Mouse (Mus musculus) forebrain, embryonic 13.5 days (tissue): ENCODE measurements at regions not wholly inside any gene's neighbourhood (a gene's known extent, or its start where the extent isn't known, plus 50 kb on each side); places are given as distances from the start of the nearest gene placed in this dataset.

Experiments used
- ATAC-seq: fragments of 200-750 bp; cut with Nextera tagmentation; 2 replicates; pipeline ENCODE4 v1.8.0; 2017
- H3K27ac ChIP-seq: fragments of 300-500 bp; sonication (generic); 2 replicates; pipeline ENCODE4 v1.5.1; 2015; ENCODE audit warnings: inconsistent platforms, mild to moderate bottlenecking, moderate library complexity
- H3K27me3 ChIP-seq: fragments of 300-500 bp; sonication (generic); 2 replicates; pipeline ENCODE4 v1.6.1; 2015; ENCODE audit warnings: mild to moderate bottlenecking, inconsistent platforms
- H3K36me3 ChIP-seq: fragments of 300-500 bp; sonication (generic); 2 replicates; pipeline ENCODE4 v1.6.1; 2015; ENCODE audit warnings: mild to moderate bottlenecking, inconsistent platforms; ENCODE audit not compliant: poor library complexity, severe bottlenecking
- H3K4me1 ChIP-seq: fragments of 300-500 bp; sonication (generic); 2 replicates; pipeline ENCODE4 v1.6.1; 2015; ENCODE audit warnings: inconsistent platforms
- H3K4me2 ChIP-seq: fragments of 300-500 bp; sonication (generic); 2 replicates; pipeline ENCODE4 v1.6.1; 2015; ENCODE audit warnings: inconsistent platforms, mild to moderate bottlenecking, moderate library complexity
- H3K4me3 ChIP-seq: fragments of 300-500 bp; sonication (generic); 2 replicates; pipeline ENCODE4 v1.5.1; 2015; ENCODE audit warnings: mild to moderate bottlenecking, inconsistent platforms
- H3K9ac ChIP-seq: fragments of 300-500 bp; sonication (generic); 2 replicates; pipeline ENCODE4 v1.6.1; 2015; ENCODE audit warnings: mild to moderate bottlenecking, inconsistent platforms
- H3K9me3 ChIP-seq: fragments of 300-500 bp; sonication (generic); replicated peaks from 2 replicates; pipeline ENCODE4 v1.6.1; 2016; ENCODE audit warnings: inconsistent platforms
- WGBS: fragments of 180-500 bp; shearing (Covaris S2); methylation state at CpG from one replicate; pipeline ENCODE4 v1.1.7; 2015; 5-methylcytosine and 5-hydroxymethylcytosine counted together

GRCm38 (mm10) chr8:26432161-26432919 lies 313.0 kb downstream of the Gm45692 start:
- no peaks in the 10 kb centered on the region for H3K4me1 ChIP-seq
- 88% methylated on average over 14 of the region's 14 CpGs for WGBS

DNA sequence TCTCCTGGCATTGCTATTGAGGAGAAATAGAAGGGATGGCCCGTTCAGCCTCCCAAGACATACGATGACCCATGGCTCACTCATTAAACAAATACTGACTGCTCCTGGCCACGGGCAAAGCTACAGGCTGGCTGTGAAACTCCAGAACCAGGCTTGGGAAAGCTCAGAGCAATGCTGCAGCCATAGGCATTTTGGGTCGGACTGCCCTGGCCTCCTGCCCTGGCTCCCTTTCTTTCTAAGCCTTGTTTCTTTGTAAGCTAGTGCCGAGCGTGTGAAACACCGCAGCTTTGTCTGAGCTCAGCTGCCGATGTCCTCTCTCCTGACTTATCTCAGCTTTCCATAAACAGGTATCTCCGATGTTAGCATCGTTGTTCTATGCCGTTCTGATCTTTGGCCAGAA lies 316.9 kb downstream of the Gm45692 start:
- no peaks in the 10 kb centered on the region for H3K9me3 ChIP-seq
- no peaks in the 10 kb centered on the region for H3K36me3 ChIP-seq
- H3K27me3 ChIP-seq = no peaks in the 10 kb centered on the region
- no peak overlapping the region for H3K27ac ChIP-seq
- H3K4me2 ChIP-seq = no peak overlapping the region
- no peak overlapping the region for H3K9ac ChIP-seq
- no peaks in the 10 kb centered on the region for H3K4me1 ChIP-seq
- WGBS = 89% methylated on average over 11 of the region's 11 CpGs
- ATAC-seq = no peak
- H3K4me3 ChIP-seq = no peak overlapping the region

More at GRCm38 (mm10) chr8:26432161-26432919, 313.0 kb downstream of the Gm45692 start:
- Histone ChIP-seq H3K4me3 (no peak overlapping the region), H3K27ac (no peak overlapping the region), H3K4me2 (no peak overlapping the region), H3K9me3 (no peaks in the 10 kb centered on the region), H3K36me3 (no peaks in the 10 kb centered on the region), H3K9ac (no peak overlapping the region), H3K27me3 (no peaks in the 10 kb centered on the region)
- ATAC-seq = no peak

- Histone ChIP-seq H3K4me2 (no peak overlapping the region), H3K27me3 (no peaks in the 10 kb centered on the region), H3K9me3 (no peaks in the 10 kb centered on the region), H3K4me3 (no peak overlapping the region), H3K9ac (no peak overlapping the region), H3K27ac (no peak overlapping the region), H3K4me1 (no peaks in the 10 kb centered on the region), H3K36me3 (no peaks in the 10 kb centered on the region)
- WGBS = 68% methylated on average over 3 of the region's 3 CpGs
- no peak for ATAC-seq
Observed at GRCm38 (mm10) chr8:26437571-26437970, 318.2 kb downstream of the Gm45692 start.

DNA sequence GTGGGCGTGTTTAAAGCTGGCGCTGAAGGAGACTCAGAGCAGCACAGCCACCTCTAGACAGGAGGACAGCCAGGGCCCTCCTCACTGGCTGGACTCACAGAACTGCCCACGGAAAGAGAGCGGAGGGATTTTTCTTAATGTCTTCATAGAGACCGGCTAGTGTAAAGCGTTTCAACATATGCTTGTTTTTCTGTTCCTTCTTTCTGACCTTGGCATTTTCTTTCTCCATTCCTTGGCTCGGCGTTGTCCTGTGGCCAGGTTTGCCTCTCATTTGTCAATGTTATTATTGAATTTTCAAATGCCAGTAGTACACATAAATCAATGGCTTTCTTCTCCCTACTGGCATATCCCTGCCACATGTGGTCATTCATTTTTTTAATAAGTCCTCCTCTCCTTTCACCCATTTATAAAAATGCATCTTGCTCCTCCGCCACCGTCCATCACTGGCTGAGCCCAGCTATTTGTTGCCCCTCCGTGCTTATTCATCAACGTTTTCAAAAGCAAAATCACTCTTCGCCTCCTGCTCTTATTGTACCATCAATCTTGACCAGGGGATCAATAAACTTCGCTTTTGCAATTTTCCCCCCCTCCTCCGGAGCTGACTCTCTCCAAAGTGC lies 319.0 kb downstream of the Gm45692 start:
- no peak for ATAC-seq
- H3K4me1 ChIP-seq = no peaks in the 10 kb centered on the region
- no peak overlapping the region for H3K27ac ChIP-seq
- H3K9ac ChIP-seq = no peak overlapping the region
- no peaks in the 10 kb centered on the region for H3K9me3 ChIP-seq
- H3K4me3 ChIP-seq = no peak overlapping the region
- 79% methylated on average over 15 of the region's 15 CpGs for WGBS
- 0 out of 2 replicates have a peak overlapping the region, but pooled peaks have one; percentile 10 for H3K4me2 ChIP-seq
- no peaks in the 10 kb centered on the region for H3K36me3 ChIP-seq
- H3K27me3 ChIP-seq = no peaks in the 10 kb centered on the region

DNA sequence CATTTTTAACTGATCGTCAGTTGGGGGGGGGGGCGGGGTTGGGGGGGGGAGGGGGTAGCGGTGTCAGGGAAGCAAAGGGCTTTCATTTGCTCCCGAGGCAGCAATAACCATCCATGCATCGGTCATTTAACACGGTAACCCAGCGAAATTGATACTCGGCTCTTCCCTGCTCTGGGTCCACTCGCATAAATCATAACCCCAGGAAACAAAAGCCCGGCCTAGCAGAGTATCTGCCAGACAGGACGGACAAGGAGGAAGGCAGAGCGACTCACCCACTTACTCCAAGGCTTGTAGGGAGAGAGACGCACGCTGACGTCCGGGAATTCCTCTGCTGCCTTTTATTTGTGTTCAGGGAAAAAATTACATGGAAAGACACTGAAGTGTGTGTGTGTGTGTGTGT lies 319.5 kb downstream of the Gm45692 start:
- ATAC-seq = no peak
- H3K4me1 ChIP-seq = no peaks in the 10 kb centered on the region
- H3K27ac ChIP-seq = no peak overlapping the region
- H3K36me3 ChIP-seq = no peaks in the 10 kb centered on the region
- no peak overlapping the region for H3K9ac ChIP-seq
- no peaks in the 10 kb centered on the region for H3K9me3 ChIP-seq
- H3K4me3 ChIP-seq = no peak overlapping the region
- WGBS = 58% methylated on average over 15 of the region's 16 CpGs
- H3K27me3 ChIP-seq = no peaks in the 10 kb centered on the region
- H3K4me2 ChIP-seq = 0 out of 2 replicates have a peak overlapping the region, but pooled peaks have one; percentile 10

GRCm38 (mm10) chr8:26441268-26442030 lies 322.1 kb downstream of the Gm45692 start:
- no peaks in the 10 kb centered on the region for H3K36me3 ChIP-seq
- H3K4me3 ChIP-seq = no peak overlapping the region
- no peak overlapping the region for H3K9ac ChIP-seq
- H3K9me3 ChIP-seq = no peaks in the 10 kb centered on the region
- no peak overlapping the region for H3K27ac ChIP-seq
- H3K4me2 ChIP-seq = no peak overlapping the region
- no peaks in the 10 kb centered on the region for H3K27me3 ChIP-seq
- no peak for ATAC-seq
- WGBS = 79% methylated on average over 12 of the region's 12 CpGs
- H3K4me1 ChIP-seq = no peaks in the 10 kb centered on the region

- Histone ChIP-seq H3K4me1 (no peaks in the 10 kb centered on the region), H3K4me2 (no peak overlapping the region), H3K27ac (no peak overlapping the region), H3K4me3 (no peak overlapping the region), H3K27me3 (no peaks in the 10 kb centered on the region), H3K36me3 (no peaks in the 10 kb centered on the region), H3K9me3 (no peaks in the 10 kb centered on the region), H3K9ac (no peak overlapping the region)
- ATAC-seq = no peak
- WGBS = 40% methylated on average over 4 of the region's 4 CpGs
Observed at GRCm38 (mm10) chr8:26443041-26443440, 323.7 kb downstream of the Gm45692 start.

GRCm38 (mm10) chr8:26443735-26444134 lies 324.4 kb downstream of the Gm45692 start:
- Histone ChIP-seq H3K9me3 (no peaks in the 10 kb centered on the region), H3K9ac (no peak overlapping the region), H3K4me1 (no peaks in the 10 kb centered on the region), H3K27me3 (no peaks in the 10 kb centered on the region), H3K4me2 (no peak overlapping the region), H3K4me3 (no peak overlapping the region), H3K27ac (no peak overlapping the region), H3K36me3 (no peaks in the 10 kb centered on the region)
- no peak for ATAC-seq
- 93% methylated on average over 11 of the region's 11 CpGs for WGBS

GRCm38 (mm10) chr8:26445991-26446390 lies 326.7 kb downstream of the Gm45692 start:
- H3K4me1 ChIP-seq = no peaks in the 10 kb centered on the region
- WGBS = 87% methylated on average over 4 of the region's 4 CpGs

DNA sequence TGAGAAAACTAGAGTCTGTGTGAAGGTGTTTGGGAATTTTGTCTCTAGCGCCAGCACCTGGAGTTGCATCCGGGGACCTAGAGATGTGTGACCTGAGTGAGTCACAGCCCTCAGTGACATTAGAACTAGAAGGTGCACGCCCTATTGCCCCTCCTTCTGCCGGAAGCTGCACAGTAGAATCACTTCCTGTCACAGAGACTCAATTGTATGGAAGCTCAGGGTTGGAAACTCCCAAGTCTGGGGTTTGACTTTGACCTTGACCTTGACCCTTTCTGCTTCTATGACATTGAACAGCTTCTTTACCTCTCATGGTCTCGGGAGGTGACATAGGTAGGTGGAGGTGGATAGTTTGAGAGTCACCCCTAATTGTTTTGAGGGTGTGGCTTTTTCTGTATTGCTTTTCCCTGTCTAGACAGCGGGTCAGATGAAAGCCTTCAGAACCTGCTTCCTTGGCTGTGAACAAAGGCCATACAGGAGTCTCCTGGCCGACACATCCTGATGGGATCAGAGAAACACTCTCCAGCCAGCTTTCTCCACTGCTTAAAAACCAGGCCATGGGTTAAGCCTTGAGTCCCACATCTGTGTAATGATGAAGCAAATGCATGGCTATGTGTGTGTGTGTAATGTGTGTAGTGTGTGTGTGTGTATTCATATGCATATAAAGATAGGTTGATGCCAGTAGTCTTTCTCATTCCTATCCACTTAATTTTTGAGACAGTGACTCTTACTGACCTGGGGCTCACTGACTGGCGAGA lies 328.7 kb downstream of the Gm45692 start:
- Histone ChIP-seq H3K9ac (no peak overlapping the region), H3K27me3 (no peaks in the 10 kb centered on the region), H3K4me1 (no peaks in the 10 kb centered on the region), H3K36me3 (no peaks in the 10 kb centered on the region), H3K4me2 (no peak overlapping the region), H3K27ac (no peak overlapping the region), H3K9me3 (no peaks in the 10 kb centered on the region), H3K4me3 (no peak overlapping the region)
- WGBS = 88% methylated on average over 8 of the region's 8 CpGs
- ATAC-seq = no peak

More at GRCm38 (mm10) chr8:26445991-26446390, 326.7 kb downstream of the Gm45692 start:
- no peaks in the 10 kb centered on the region for H3K27me3 ChIP-seq
- no peaks in the 10 kb centered on the region for H3K36me3 ChIP-seq
- H3K9me3 ChIP-seq = no peaks in the 10 kb centered on the region
- ATAC-seq = no peak
- H3K4me3 ChIP-seq = no peak overlapping the region
- no peak overlapping the region for H3K4me2 ChIP-seq
- H3K27ac ChIP-seq = no peak overlapping the region
- no peak overlapping the region for H3K9ac ChIP-seq

DNA sequence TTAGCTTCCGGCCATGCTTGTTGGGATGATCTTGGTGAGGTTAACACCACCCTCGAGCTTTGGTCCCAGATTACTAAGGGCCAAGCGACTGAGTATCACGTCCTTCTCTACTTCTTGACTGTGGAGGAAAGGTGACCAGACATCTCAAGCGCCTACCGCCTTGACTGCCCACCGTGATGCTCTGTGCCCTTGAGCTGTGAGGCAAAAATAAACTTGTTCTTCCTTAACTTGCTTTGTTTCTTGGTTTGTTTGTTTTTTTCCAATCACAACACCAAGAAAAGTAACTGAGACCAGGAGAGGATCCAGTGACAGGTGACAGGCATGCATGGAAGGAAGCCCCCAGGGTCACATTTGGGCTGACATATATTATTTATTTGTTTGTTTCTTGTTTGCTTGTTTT lies 330.0 kb downstream of the Gm45692 start:
- no peak overlapping the region for H3K4me3 ChIP-seq
- no peaks in the 10 kb centered on the region for H3K4me1 ChIP-seq
- no peak overlapping the region for H3K4me2 ChIP-seq
- ATAC-seq = no peak
- H3K36me3 ChIP-seq = no peaks in the 10 kb centered on the region
- H3K27ac ChIP-seq = no peak overlapping the region
- WGBS = 93% methylated on average over 7 of the region's 7 CpGs
- H3K9me3 ChIP-seq = no peaks in the 10 kb centered on the region
- H3K9ac ChIP-seq = no peak overlapping the region
- H3K27me3 ChIP-seq = 0 out of 2 replicates have a peak, but pooled peaks cover 4% of the 10 kb centered on the region
